Mouse (Mus musculus) liver, embryonic 14.5 days (tissue): ENCODE data around the gene Gria1. TPM values are rescaled to one million over a fixed set of nuclear protein-coding genes. Genes with fewer than 3 reads are reported as not detected.

Source experiments
- ATAC-seq: fragments of 200-750 bp; cut with Nextera tagmentation; 2 replicates; pipeline ENCODE4 v1.8.0; 2017; ENCODE audit warnings: moderate number of reproducible peaks, mild to moderate bottlenecking, moderate library complexity; ENCODE audit not compliant: insufficient read depth
- DNase-seq, 3 experiments: peaks; one replicate each; pipeline ENCODE4 v3.0.0-alpha.2; 2012 to 2013; ENCODE audit warnings: low read depth in 3 of 3, low spot score in 3 of 3
- H3K27ac ChIP-seq: fragments of 300-500 bp; sonication (generic); 2 replicates; pipeline ENCODE4 v1.5.1; 2014; ENCODE audit warnings: moderate library complexity, mild to moderate bottlenecking, control low read depth, inconsistent platforms
- H3K27me3 ChIP-seq: fragments of 300-500 bp; sonication (generic); 2 replicates; pipeline ENCODE4 v1.6.1; 2014; ENCODE audit warnings: mild to moderate bottlenecking, low read length, moderate library complexity; ENCODE audit not compliant: control insufficient read depth, insufficient read depth
- H3K36me3 ChIP-seq: fragments of 300-500 bp; sonication (generic); replicated peaks from 2 replicates; pipeline ENCODE4 v1.6.1; 2014; ENCODE audit warnings: low read depth; ENCODE audit not compliant: control insufficient read depth, insufficient read depth
- H3K4me1 ChIP-seq, 2 experiments: fragments of 200-500 bp in 1 of 2; fragments of 300-500 bp in 1 of 2; sonication (generic) in 1 of 2; replicated peaks; 2 replicates each; pipeline ENCODE4 v1.6.1; 2012 to 2014; ENCODE audit warnings: antibody characterized with exemption in 1 of 2, inconsistent platforms in 1 of 2, low read length in 1 of 2; ENCODE audit not compliant: control insufficient read depth in 2 of 2, insufficient read depth in 2 of 2
- H3K4me2 ChIP-seq: fragments of 300-500 bp; sonication (generic); 2 replicates; pipeline ENCODE4 v1.6.1; 2014; ENCODE audit warnings: low read depth, mild to moderate bottlenecking, control low read depth, moderate library complexity
- H3K4me3 ChIP-seq, 2 experiments: fragments of 200-500 bp in 1 of 2; fragments of 300-500 bp in 1 of 2; sonication (generic) in 1 of 2; 2 replicates each; pipeline ENCODE4 v1.5.1; 2012 to 2014; ENCODE audit warnings: low read depth in 2 of 2, low read length in 2 of 2, mild to moderate bottlenecking in 2 of 2, control low read depth in 1 of 2, inconsistent platforms in 1 of 2, moderate library complexity in 1 of 2; ENCODE audit not compliant: insufficient read depth in 1 of 2
- H3K9ac ChIP-seq: fragments of 300-500 bp; sonication (generic); replicated peaks from 2 replicates; pipeline ENCODE4 v1.6.1; 2014; ENCODE audit warnings: mild to moderate bottlenecking, control low read depth, moderate library complexity
- H3K9me3 ChIP-seq: fragments of 300-500 bp; sonication (generic); 2 replicates; pipeline ENCODE4 v1.6.1; 2016; ENCODE audit warnings: low read length, mixed read lengths; ENCODE audit not compliant: control insufficient read depth
- CTCF ChIP-seq: IDR thresholded peaks from 2 replicates; pipeline ENCODE4 v1.5.1; 2016; ENCODE audit warnings: antibody characterized with exemption, low read depth, control low read depth
- EP300 ChIP-seq: IDR thresholded peaks from 2 replicates; pipeline ENCODE4 v1.6.1; 2016; ENCODE audit warnings: antibody characterized with exemption, low read depth
- WGBS: fragments of 180-500 bp; shearing (Covaris S2); extraction: QIAGEN DNeasy Blood & Tissue Kit; methylation state at CpG from one replicate; pipeline ENCODE4 v1.1.7; 2014; ENCODE audit not compliant: insufficient replicate concordance; 5-methylcytosine and 5-hydroxymethylcytosine counted together
- polyA plus RNA-seq, 2 experiments: library from polyadenylated mRNA; depleted of rRNA in 1 of 2; stranded (reverse) in 1 of 2; unstranded in 1 of 2; fragments of >200 nt; fragmentation: Nextera tagmentation in 1 of 2; extraction: Ambion mirVana in 1 of 2; gene quantifications; 2 replicates each; pipeline versions ENCODE4 v1.2.1 to v1.2.3; 2012 to 2014

Gria1 gene
- polyA plus RNA-seq, 2 experiments = 0.04 to 0.06 TPM

DNA sequence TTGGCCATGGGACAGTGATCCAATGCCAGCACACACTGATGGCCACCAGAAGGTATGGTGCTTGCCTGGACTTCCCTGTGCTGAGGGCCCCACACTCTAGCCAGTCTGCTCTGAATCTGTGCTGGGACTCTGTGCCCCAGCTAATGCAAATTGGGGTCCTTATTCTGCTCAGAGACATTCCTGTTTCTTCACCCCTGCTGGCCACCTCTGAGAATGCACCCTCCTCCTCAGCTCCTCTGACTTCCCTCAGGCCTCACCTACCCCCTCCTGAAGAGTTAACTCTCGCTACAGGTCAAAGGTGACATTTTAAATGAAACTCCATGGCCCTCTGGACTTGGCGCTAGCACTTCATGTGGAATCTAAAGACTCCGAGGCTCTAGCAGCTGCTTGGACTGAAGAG, 165.4 kb downstream of the Gria1 start:
- Histone ChIP-seq H3K36me3 (no peaks in the 10 kb centered on the region), H3K9me3 (no peaks in the 10 kb centered on the region), H3K27ac (no peak overlapping the region), H3K27me3 (no peaks in the 10 kb centered on the region), H3K4me2 (no peak overlapping the region), H3K4me1 (no peaks in the 10 kb centered on the region), H3K9ac (no peak overlapping the region), H3K4me3 (no peak overlapping the region)
- ATAC-seq (no peak), DNase-seq (no peak)
- WGBS = 38% methylated on average over 3 of the region's 3 CpGs
- TF ChIP-seq EP300 = no peak
- TF ChIP-seq CTCF = peak; percentile 35; the same call in 1 of the 2 replicates

DNA sequence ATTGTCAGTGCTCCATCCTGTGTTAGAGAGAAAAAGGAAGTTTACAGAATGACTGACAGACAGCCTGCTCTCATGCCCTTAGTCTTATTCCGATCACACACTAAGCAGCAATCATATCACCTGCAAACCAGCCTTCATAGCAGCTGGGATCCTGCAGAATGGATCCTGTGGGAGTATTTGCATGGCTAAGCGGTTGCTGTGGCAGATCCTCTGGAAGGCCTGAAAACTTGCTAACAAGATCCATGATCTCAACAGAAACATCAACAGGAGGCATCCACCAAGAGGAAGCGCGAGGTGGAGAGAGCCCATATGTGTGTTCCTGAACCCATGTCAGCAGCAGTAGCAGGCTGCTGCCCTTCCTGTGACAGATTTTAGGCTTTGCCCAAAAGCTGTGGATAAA, 173.0 kb downstream of the Gria1 start:
- no peak overlapping the region for H3K9ac ChIP-seq
- no peaks in the 10 kb centered on the region for H3K36me3 ChIP-seq
- ATAC-seq (no peak), DNase-seq (no peak)
- 64% methylated on average over 4 of the region's 4 CpGs for WGBS
- no peak overlapping the region for H3K27ac ChIP-seq
- H3K4me2 ChIP-seq = no peak overlapping the region
- H3K9me3 ChIP-seq = no peaks in the 10 kb centered on the region
- H3K4me1 ChIP-seq = no peaks in the 10 kb centered on the region
- no peak for TF ChIP-seq CTCF
- no peaks in the 10 kb centered on the region for H3K27me3 ChIP-seq
- H3K4me3 ChIP-seq = no peak overlapping the region

DNA sequence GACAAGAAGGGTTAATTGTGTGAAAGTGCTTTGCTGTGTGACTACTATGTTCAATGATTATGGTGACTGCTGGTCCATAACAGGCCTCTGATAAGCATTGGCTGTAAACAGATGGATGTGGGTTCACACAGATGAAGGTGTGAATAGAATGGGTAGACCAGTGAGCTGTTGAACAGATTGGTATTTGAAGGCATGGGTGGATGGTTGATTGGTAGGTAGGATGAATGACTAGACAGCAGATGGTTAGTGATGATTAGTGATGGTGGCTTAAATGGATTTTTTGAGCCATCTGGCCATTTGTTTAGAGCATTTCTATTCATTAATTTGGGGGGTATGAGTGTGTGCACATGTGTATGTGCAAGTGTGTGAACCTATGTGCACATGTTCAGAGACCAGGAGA, 173.9 kb downstream of the Gria1 start:
- H3K9me3 ChIP-seq = no peaks in the 10 kb centered on the region
- no peak overlapping the region for H3K4me2 ChIP-seq
- H3K36me3 ChIP-seq = no peaks in the 10 kb centered on the region
- H3K9ac ChIP-seq = no peak overlapping the region
- ATAC-seq (no peak), DNase-seq (no peak)
- no peak overlapping the region for H3K4me3 ChIP-seq
- no peaks in the 10 kb centered on the region for H3K27me3 ChIP-seq
- TF ChIP-seq EP300 = no peak
- no peak for TF ChIP-seq CTCF
- no peak overlapping the region for H3K27ac ChIP-seq
- H3K4me1 ChIP-seq = no peaks in the 10 kb centered on the region

DNA sequence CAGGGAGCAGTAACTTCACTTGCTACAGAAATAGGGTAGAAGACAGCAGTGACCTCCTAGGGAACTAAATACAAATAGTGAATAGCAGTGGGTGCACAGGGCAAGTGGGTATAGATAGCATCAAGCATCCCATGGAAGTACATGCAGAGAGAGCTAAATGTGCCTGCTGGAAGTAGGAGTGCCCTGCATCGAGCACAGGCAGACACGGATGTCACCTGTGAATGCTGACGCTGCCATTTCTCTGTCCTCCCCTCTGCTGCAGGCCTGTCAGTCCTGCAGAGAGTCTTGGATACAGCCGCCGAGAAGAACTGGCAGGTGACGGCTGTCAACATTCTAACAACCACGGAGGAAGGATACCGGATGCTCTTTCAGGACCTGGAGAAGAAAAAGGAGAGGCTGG, 178.2 kb downstream of the Gria1 start:
- Histone ChIP-seq H3K4me2 (no peak overlapping the region), H3K4me3 (no peak overlapping the region), H3K27ac (no peak overlapping the region), H3K9me3 (no peaks in the 10 kb centered on the region), H3K36me3 (no peaks in the 10 kb centered on the region), H3K9ac (no peak overlapping the region), H3K4me1 (no peaks in the 10 kb centered on the region), H3K27me3 (no peaks in the 10 kb centered on the region)
- no peak for TF ChIP-seq EP300
- TF ChIP-seq CTCF = no peak
- ATAC-seq (no peak), DNase-seq (no peak)
- 63% methylated on average over 8 of the region's 8 CpGs for WGBS

DNA sequence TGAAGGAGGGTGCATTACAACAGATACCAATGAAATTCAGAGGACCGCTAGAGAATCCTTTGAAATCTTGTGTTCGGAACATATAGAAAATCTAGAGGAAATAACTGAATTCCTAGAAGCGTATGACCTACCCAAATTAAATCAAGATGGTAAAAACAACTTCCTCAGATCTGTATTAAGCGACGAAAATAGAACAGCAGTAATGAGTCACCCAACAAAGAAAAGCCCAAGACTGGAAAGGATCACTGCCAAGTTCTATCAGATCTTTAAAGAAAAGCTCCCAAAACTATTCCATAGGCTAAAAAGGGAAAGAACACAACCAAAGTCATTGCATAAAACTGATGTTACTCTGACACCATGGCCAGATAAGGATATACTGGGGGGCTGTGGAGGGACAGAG, 183.6 kb downstream of the Gria1 start:
- WGBS = 56% methylated on average over 5 of the region's 5 CpGs
- Histone ChIP-seq H3K27ac (no peak overlapping the region), H3K4me3 (no peak overlapping the region), H3K4me1 (no peaks in the 10 kb centered on the region), H3K4me2 (no peak overlapping the region), H3K27me3 (no peaks in the 10 kb centered on the region), H3K9ac (no peak overlapping the region), H3K9me3 (no peaks in the 10 kb centered on the region), H3K36me3 (no peaks in the 10 kb centered on the region)
- no peak for TF ChIP-seq CTCF
- ATAC-seq (no peak), DNase-seq (no peak)
